Mouse (Mus musculus): ENCODE results near the gene Bglap. TPM values are rescaled to one million over a fixed set of nuclear protein-coding genes. Genes with fewer than 3 reads are reported as not detected.
"Not testable (repeated sequence)": the region's sequence is repeated elsewhere in the genome, so short reads cannot be mapped to it uniquely, and the experiment has no call there.

Bglap gene
- polyA plus RNA-seq, 1 experiment from 2014 or later = not detected

- no peaks in the 10 kb centered on the region for H3K9me3 ChIP-seq (replicated peaks; ENCODE audit: control insufficient read depth, low read length)
- peaks cover 4% of the 10 kb centered on the region for H3K4me1 ChIP-seq (ENCODE audit: control insufficient read depth, insufficient read depth, low read length)
- no peak for ATAC-seq (replicated peaks; ENCODE audit: extremely low read depth, insufficient read depth, low FRiP score)
- H3K27me3 ChIP-seq (ENCODE audit: control insufficient read depth, insufficient read depth, low read length) = no peaks in the 10 kb centered on the region
- H3K9ac ChIP-seq (ENCODE audit: low read length) = no peak overlapping the region
- 94% methylated on average over 10 of the region's 10 CpGs for WGBS
- H3K4me3 ChIP-seq (ENCODE audit: low read length) = no peak overlapping the region
- no peak overlapping the region for H3K27ac ChIP-seq (ENCODE audit: low read length)
- H3K36me3 ChIP-seq (ENCODE audit: control insufficient read depth, insufficient read depth) = peaks cover 11% of the 10 kb centered on the region
- H3K4me2 ChIP-seq (ENCODE audit: low read depth, low read length) = no peak overlapping the region
These were observed 19.4 kb upstream of the Bglap start for GRCm38 (mm10) chr3:88403522-88404230.

GRCm38 (mm10) chr3:88398666-88399065 is 14.4 kb upstream of the Bglap start:
- ATAC-seq (replicated peaks; ENCODE audit: extremely low read depth, insufficient read depth, low FRiP score) = no peak
- no peak overlapping the region for H3K27ac ChIP-seq (ENCODE audit: low read length)
- no peak overlapping the region for H3K4me3 ChIP-seq (ENCODE audit: low read length)
- H3K27me3 ChIP-seq (ENCODE audit: control insufficient read depth, insufficient read depth, low read length) = no peaks in the 10 kb centered on the region
- no peaks in the 10 kb centered on the region for H3K9me3 ChIP-seq (replicated peaks; ENCODE audit: control insufficient read depth, low read length)
- peaks cover 9% of the 10 kb centered on the region for H3K36me3 ChIP-seq (ENCODE audit: control insufficient read depth, insufficient read depth)
- H3K9ac ChIP-seq (ENCODE audit: low read length) = no peak overlapping the region
- no peak overlapping the region for H3K4me2 ChIP-seq (ENCODE audit: low read depth, low read length)
- WGBS = 83% methylated on average over 2 of the region's 2 CpGs
- no peaks in the 10 kb centered on the region for H3K4me1 ChIP-seq (ENCODE audit: control insufficient read depth, insufficient read depth, low read length)

GRCm38 (mm10) chr3:88395742-88396141 is 11.5 kb upstream of the Bglap start:
- Histone ChIP-seq H3K9ac (ENCODE audit: low read length) (no peak overlapping the region), H3K36me3 (ENCODE audit: control insufficient read depth, insufficient read depth) (peaks cover 9% of the 10 kb centered on the region), H3K4me1 (ENCODE audit: control insufficient read depth, insufficient read depth, low read length) (no peaks in the 10 kb centered on the region), H3K9me3 (replicated peaks; ENCODE audit: control insufficient read depth, low read length) (no peaks in the 10 kb centered on the region), H3K4me3 (ENCODE audit: low read length) (no peak overlapping the region), H3K27ac (ENCODE audit: low read length) (no peak overlapping the region), H3K4me2 (ENCODE audit: low read depth, low read length) (no peak overlapping the region), H3K27me3 (ENCODE audit: control insufficient read depth, insufficient read depth, low read length) (no peaks in the 10 kb centered on the region)
- WGBS = 79% methylated on average over 8 of the region's 8 CpGs
- ATAC-seq (replicated peaks; ENCODE audit: extremely low read depth, insufficient read depth, low FRiP score) = no peak

- Histone ChIP-seq H3K27me3 (ENCODE audit: control insufficient read depth, insufficient read depth, low read length) (no peaks in the 10 kb centered on the region), H3K4me2 (ENCODE audit: low read depth, low read length) (no peak overlapping the region), H3K27ac (ENCODE audit: low read length) (no peak overlapping the region), H3K36me3 (ENCODE audit: control insufficient read depth, insufficient read depth) (peaks cover 11% of the 10 kb centered on the region), H3K4me3 (ENCODE audit: low read length) (no peak overlapping the region), H3K9ac (ENCODE audit: low read length) (no peak overlapping the region), H3K9me3 (replicated peaks; ENCODE audit: control insufficient read depth, low read length) (no peaks in the 10 kb centered on the region), H3K4me1 (ENCODE audit: control insufficient read depth, insufficient read depth, low read length) (no peaks in the 10 kb centered on the region)
- ATAC-seq (replicated peaks; ENCODE audit: extremely low read depth, insufficient read depth, low FRiP score) = no peak
- WGBS = 91% methylated on average over 6 of the region's 6 CpGs
These were observed 11.0 kb upstream of the Bglap start for GRCm38 (mm10) chr3:88395288-88395687.

GRCm38 (mm10) chr3:88393776-88394375 is 9.6 kb upstream of the Bglap start:
- WGBS = 80% methylated on average over 9 of the region's 9 CpGs
- Histone ChIP-seq H3K4me1 (ENCODE audit: control insufficient read depth, insufficient read depth, low read length) (no peaks in the 10 kb centered on the region), H3K4me3 (ENCODE audit: low read length) (no peak overlapping the region), H3K27ac (ENCODE audit: low read length) (no peak overlapping the region), H3K9me3 (replicated peaks; ENCODE audit: control insufficient read depth, low read length) (no peaks in the 10 kb centered on the region), H3K9ac (ENCODE audit: low read length) (no peak overlapping the region), H3K4me2 (ENCODE audit: low read depth, low read length) (no peak overlapping the region), H3K36me3 (ENCODE audit: control insufficient read depth, insufficient read depth) (peaks cover 9% of the 10 kb centered on the region), H3K27me3 (ENCODE audit: control insufficient read depth, insufficient read depth, low read length) (no peaks in the 10 kb centered on the region)
- ATAC-seq (replicated peaks; ENCODE audit: extremely low read depth, insufficient read depth, low FRiP score) = no peak; the same call in 1 of the 2 replicates

GRCm38 (mm10) chr3:88382383-88382782 is 1.9 kb downstream of the Bglap start:
- WGBS = 24% methylated on average over 1 of the region's 7 CpGs
- H3K4me3 ChIP-seq (ENCODE audit: low read length); H3K27me3 ChIP-seq (ENCODE audit: control insufficient read depth, insufficient read depth, low read length); H3K27ac ChIP-seq (ENCODE audit: low read length); H3K9ac ChIP-seq (ENCODE audit: low read length); H3K9me3 ChIP-seq (replicated peaks; ENCODE audit: control insufficient read depth, low read length); H3K4me2 ChIP-seq (ENCODE audit: low read depth, low read length); ATAC-seq (replicated peaks; ENCODE audit: extremely low read depth, insufficient read depth, low FRiP score); H3K4me1 ChIP-seq (ENCODE audit: control insufficient read depth, insufficient read depth, low read length); H3K36me3 ChIP-seq (ENCODE audit: control insufficient read depth, insufficient read depth): not testable (repeated sequence)

- H3K9ac ChIP-seq (ENCODE audit: low read length) = not testable (repeated sequence)
- peak; percentile 75 for ATAC-seq (replicated peaks; ENCODE audit: extremely low read depth, insufficient read depth, low FRiP score)
These were observed 2.6 kb downstream of the Bglap start for GRCm38 (mm10) chr3:88381389-88382315.

GRCm38 (mm10) chr3:88378599-88378998 is 5.7 kb downstream of the Bglap start, which contains the start of gene Bglap2:
TSS of gene Bglap2 (minus strand) at chr3:88378699.
- not testable (repeated sequence) for H3K27me3 ChIP-seq (ENCODE audit: control insufficient read depth, insufficient read depth, low read length); H3K4me3 ChIP-seq (ENCODE audit: low read length); H3K4me1 ChIP-seq (ENCODE audit: control insufficient read depth, insufficient read depth, low read length); H3K4me2 ChIP-seq (ENCODE audit: low read depth, low read length); H3K27ac ChIP-seq (ENCODE audit: low read length); ATAC-seq (replicated peaks; ENCODE audit: extremely low read depth, insufficient read depth, low FRiP score); H3K9me3 ChIP-seq (replicated peaks; ENCODE audit: control insufficient read depth, low read length); H3K36me3 ChIP-seq (ENCODE audit: control insufficient read depth, insufficient read depth); H3K9ac ChIP-seq (ENCODE audit: low read length)
- 71% methylated on average over 4 of the region's 5 CpGs for WGBS

More at GRCm38 (mm10) chr3:88381389-88382315, 2.6 kb downstream of the Bglap start:
- WGBS = 11% methylated on average over 19 of the region's 22 CpGs
- H3K4me3 ChIP-seq (ENCODE audit: low read length); H3K27ac ChIP-seq (ENCODE audit: low read length); H3K4me1 ChIP-seq (ENCODE audit: control insufficient read depth, insufficient read depth, low read length); H3K9me3 ChIP-seq (replicated peaks; ENCODE audit: control insufficient read depth, low read length); H3K36me3 ChIP-seq (ENCODE audit: control insufficient read depth, insufficient read depth); H3K27me3 ChIP-seq (ENCODE audit: control insufficient read depth, insufficient read depth, low read length): not testable (repeated sequence)
- peak overlapping the region; percentile 50 for H3K4me2 ChIP-seq (ENCODE audit: low read depth, low read length)

- H3K27ac ChIP-seq (ENCODE audit: low read length); H3K36me3 ChIP-seq (ENCODE audit: control insufficient read depth, insufficient read depth); H3K27me3 ChIP-seq (ENCODE audit: control insufficient read depth, insufficient read depth, low read length); H3K4me1 ChIP-seq (ENCODE audit: control insufficient read depth, insufficient read depth, low read length); H3K9ac ChIP-seq (ENCODE audit: low read length); H3K4me3 ChIP-seq (ENCODE audit: low read length); H3K9me3 ChIP-seq (replicated peaks; ENCODE audit: control insufficient read depth, low read length); ATAC-seq (replicated peaks; ENCODE audit: extremely low read depth, insufficient read depth, low FRiP score): not testable (repeated sequence)
- WGBS = 16% methylated on average over 5 of the region's 7 CpGs
- peak overlapping the region; percentile 48 for H3K4me2 ChIP-seq (ENCODE audit: low read depth, low read length)
These were observed 7.6 kb downstream of the Bglap start for GRCm38 (mm10) chr3:88376644-88377043.

Data from heart, embryonic 16.5 days (tissue).